Mouse (Mus musculus) embryonic facial prominence, embryonic 12.5 days (tissue): ENCODE results near the gene Peli1. TPM values are rescaled to one million over a fixed set of nuclear protein-coding genes. Genes with fewer than 3 reads are reported as not detected.
"Not testable (repeated sequence)": the region's sequence is repeated elsewhere in the genome, so short reads cannot be mapped to it uniquely, and the experiment has no call there.

Source experiments
- ATAC-seq: fragments of 200-750 bp; cut with Nextera tagmentation; 2 replicates; pipeline ENCODE4 v1.8.0; 2017; ENCODE audit not compliant: insufficient number of reproducible peaks, insufficient read depth, low FRiP score, low TSS enrichment
- H3K27ac ChIP-seq: fragments of 300-500 bp; sonication (generic); 2 replicates; pipeline ENCODE4 v1.5.1; 2016; ENCODE audit warnings: mild to moderate bottlenecking
- H3K27me3 ChIP-seq: fragments of 300-500 bp; sonication (generic); 2 replicates; pipeline ENCODE4 v1.6.1; 2016; ENCODE audit warnings: mild to moderate bottlenecking, moderate library complexity
- H3K36me3 ChIP-seq: fragments of 300-500 bp; sonication (generic); 2 replicates; pipeline ENCODE4 v1.6.1; 2016; ENCODE audit warnings: mild to moderate bottlenecking
- H3K4me1 ChIP-seq: fragments of 300-500 bp; sonication (generic); 2 replicates; pipeline ENCODE4 v1.6.1; 2016
- H3K4me2 ChIP-seq: fragments of 300-500 bp; sonication (generic); replicated peaks from 2 replicates; pipeline ENCODE4 v1.6.1; 2016; ENCODE audit warnings: mild to moderate bottlenecking, moderate library complexity
- H3K4me3 ChIP-seq: fragments of 300-500 bp; sonication (generic); 2 replicates; pipeline ENCODE4 v1.5.1; 2016; ENCODE audit warnings: mild to moderate bottlenecking
- H3K9ac ChIP-seq: fragments of 300-500 bp; sonication (generic); 2 replicates; pipeline ENCODE4 v1.6.1; 2016; ENCODE audit warnings: mild to moderate bottlenecking, moderate library complexity
- H3K9me3 ChIP-seq: fragments of 300-500 bp; sonication (generic); 2 replicates; pipeline ENCODE4 v1.6.1; 2016; ENCODE audit warnings: mild to moderate bottlenecking, moderate library complexity
- WGBS: fragments of 180-500 bp; shearing (Covaris S2); methylation state at CpG from one replicate; pipeline ENCODE4 v1.1.7; 2016; 5-methylcytosine and 5-hydroxymethylcytosine counted together
- polyA plus RNA-seq: library from polyadenylated mRNA; unstranded; fragments of >200 nt; fragmentation: Nextera tagmentation; extraction: Ambion mirVana; gene quantifications from 2 replicates; pipeline ENCODE4 v1.2.1, GENCODE M21; 2016

Peli1 gene
- polyA plus RNA-seq, 1 experiment from 2014 or later, result 65.5 TPM

DNA sequence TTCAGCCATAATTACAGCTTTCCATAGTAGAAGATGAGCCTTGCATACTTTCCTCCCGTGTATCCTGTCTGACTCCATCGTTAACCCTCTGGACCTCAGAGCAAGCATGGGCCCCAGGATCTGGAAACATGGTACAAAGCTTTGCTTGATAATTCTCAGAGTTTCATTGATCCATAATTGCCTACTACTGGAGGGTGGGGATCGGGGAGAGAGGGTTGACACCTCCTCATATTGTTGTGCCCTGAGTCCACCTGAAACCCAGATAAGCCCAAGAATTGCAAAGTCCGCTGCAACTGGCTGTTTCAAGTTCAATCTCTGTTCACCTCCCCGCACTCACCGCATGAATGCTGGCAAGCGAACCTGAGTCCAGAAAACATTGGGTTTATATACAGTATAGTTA is 72.1 kb downstream of the Peli1 start:
- H3K4me1 ChIP-seq, result peaks cover 11% of the 10 kb centered on the region; the same call in 1 of the 2 replicates
- no peak overlapping the region for H3K4me3 ChIP-seq
- no peak for ATAC-seq
- H3K27ac ChIP-seq, result no peak overlapping the region
- H3K9ac ChIP-seq, result no peak overlapping the region
- no peaks in the 10 kb centered on the region for H3K9me3 ChIP-seq
- 53% methylated on average over 7 of the region's 7 CpGs for WGBS
- H3K36me3 ChIP-seq, result no peaks in the 10 kb centered on the region
- H3K27me3 ChIP-seq, result no peaks in the 10 kb centered on the region
- no peak overlapping the region for H3K4me2 ChIP-seq

DNA sequence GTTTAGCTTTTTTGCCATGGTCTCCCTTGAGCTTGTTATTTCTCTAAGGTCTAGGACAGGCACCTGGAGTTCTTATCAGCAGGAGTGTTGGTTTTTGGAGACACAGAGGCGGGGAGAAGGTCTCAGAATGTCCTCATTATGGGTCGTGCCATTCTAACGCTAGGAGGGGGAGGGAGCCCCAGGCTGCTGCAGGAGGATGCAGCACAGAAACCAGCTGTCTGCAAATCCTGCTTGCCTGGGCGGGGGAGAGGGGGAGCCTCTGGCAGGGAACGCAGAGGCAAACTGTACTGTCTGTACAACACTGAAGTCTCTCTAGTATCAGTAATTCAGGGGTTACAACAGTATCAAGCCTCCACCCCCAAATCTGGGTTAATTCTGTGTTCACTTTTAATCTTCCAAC is 72.6 kb downstream of the Peli1 start:
- no peak overlapping the region for H3K4me3 ChIP-seq
- H3K36me3 ChIP-seq, result no peaks in the 10 kb centered on the region
- H3K27ac ChIP-seq, result no peak overlapping the region
- ATAC-seq, result 0 out of 2 replicates have a peak, but pooled peaks have one; percentile 56
- 3% methylated on average over 5 of the region's 5 CpGs for WGBS
- H3K4me2 ChIP-seq, result peak overlapping the region; percentile 29; the same call in 1 of the 2 replicates
- peaks cover 11% of the 10 kb centered on the region; the same call in 1 of the 2 replicates for H3K4me1 ChIP-seq
- H3K27me3 ChIP-seq, result no peaks in the 10 kb centered on the region
- H3K9ac ChIP-seq, result no peak overlapping the region
- H3K9me3 ChIP-seq, result no peaks in the 10 kb centered on the region

DNA sequence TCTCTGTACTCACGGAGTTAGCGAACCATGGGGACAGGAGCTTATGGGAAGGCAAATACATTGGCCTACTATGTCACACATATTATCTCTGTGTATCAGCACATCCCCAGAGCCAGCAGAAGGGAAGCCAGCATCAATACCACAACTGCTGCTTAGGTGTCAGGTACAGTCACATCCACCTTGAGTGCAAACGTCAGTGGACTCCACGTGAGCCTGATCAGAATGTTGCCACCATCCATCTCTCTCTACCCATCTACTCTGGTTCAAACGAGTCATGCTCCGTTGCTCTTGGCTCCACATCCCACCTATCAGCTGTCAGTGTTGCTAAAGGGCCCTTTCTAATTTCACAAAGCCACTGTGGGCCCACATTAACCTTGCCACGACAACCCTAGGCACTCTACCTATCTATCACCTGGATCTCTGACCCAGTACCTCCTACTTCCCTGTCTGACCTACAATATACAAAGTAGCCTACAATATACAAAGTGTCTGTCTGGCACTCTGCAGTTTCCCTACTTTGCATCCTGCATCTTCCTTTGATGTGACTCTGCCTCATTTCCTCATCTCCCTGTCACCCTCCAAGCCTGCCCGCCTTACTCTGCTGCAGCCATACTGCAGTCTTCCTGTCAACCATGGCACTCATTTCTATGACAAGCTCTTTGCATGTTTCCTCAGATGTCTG is 73.4 kb downstream of the Peli1 start:
- no peak for ATAC-seq
- H3K4me3 ChIP-seq, result no peak overlapping the region
- 64% methylated on average over 8 of the region's 8 CpGs for WGBS

DNA sequence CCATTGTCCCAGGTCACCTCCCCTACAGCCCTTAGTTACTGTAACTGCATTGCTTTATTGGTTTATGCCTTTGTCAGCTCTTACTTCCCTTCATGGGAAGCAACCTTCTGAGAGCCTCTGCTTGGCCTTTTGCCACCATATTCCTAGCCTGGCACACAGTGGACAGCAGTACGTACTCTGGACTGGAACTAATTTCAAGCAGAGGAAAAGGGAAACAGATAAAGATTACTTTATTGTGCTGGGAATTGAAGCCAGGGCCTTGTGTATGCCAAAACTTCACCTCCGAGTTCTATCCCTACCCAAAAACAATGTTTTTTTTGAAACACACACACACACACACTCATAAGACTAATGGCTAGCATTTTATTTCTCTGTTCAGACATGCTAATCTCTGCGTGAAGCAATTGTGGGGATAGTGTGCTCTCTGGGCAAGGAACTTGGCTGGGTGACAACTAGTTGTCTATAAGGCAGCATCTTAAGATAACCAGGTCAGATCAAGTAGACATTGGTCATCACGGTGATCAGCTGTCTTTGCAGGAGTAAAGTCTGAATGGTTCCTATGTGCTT is 74.0 kb downstream of the Peli1 start:
- Histone ChIP-seq H3K27ac (no peak overlapping the region), H3K4me3 (no peak overlapping the region), H3K9me3 (no peaks in the 10 kb centered on the region; the same call in 1 of the 2 replicates), H3K36me3 (no peaks in the 10 kb centered on the region), H3K27me3 (no peaks in the 10 kb centered on the region), H3K4me1 (peaks cover 11% of the 10 kb centered on the region; the same call in 1 of the 2 replicates), H3K4me2 (no peak overlapping the region), H3K9ac (no peak overlapping the region)
- WGBS, result 65% methylated on average over 4 of the region's 4 CpGs
- ATAC-seq, result no peak

More for the DNA sequence above, 73.4 kb downstream of the Peli1 start:
- H3K36me3 ChIP-seq, result no peaks in the 10 kb centered on the region
- peaks cover 11% of the 10 kb centered on the region; the same call in 1 of the 2 replicates for H3K4me1 ChIP-seq
- H3K27ac ChIP-seq, result no peak overlapping the region
- H3K4me2 ChIP-seq, result no peak overlapping the region
- no peak overlapping the region for H3K9ac ChIP-seq
- H3K27me3 ChIP-seq, result no peaks in the 10 kb centered on the region
- no peaks in the 10 kb centered on the region; the same call in 1 of the 2 replicates for H3K9me3 ChIP-seq

DNA sequence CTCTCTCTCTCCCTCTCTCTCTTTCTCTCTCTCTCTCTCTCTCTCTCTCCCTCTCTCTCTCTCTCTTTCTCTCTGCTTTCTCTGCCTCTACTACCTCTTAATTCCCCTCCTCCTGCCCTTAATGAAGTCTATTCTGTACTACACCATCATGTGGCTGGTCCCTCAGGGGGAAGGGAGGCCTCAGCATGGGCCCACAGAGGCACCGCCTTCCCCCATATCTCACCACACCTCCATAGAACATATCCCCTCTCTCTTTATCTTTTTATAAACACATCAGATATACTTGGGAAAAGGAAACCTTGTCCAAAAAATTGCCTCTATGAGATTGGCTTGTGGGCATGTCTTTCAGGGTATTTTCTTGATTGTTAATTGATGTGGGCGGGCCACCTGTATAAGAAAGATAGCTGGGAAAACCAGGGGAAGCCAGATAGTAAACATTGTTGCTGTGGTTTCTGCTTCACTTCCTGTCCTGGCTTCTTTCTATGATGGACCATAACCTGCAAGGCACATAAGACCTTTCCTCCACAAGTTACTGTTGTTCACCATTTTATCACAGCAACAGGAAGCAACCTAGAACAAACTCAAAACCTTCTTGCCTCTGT is 75.5 kb downstream of the Peli1 start:
- 95% methylated on average over 2 of the region's 2 CpGs for WGBS
- H3K9ac ChIP-seq, result no peak overlapping the region
- H3K4me3 ChIP-seq, result no peak overlapping the region
- H3K36me3 ChIP-seq, result no peaks in the 10 kb centered on the region
- H3K4me2 ChIP-seq, result no peak overlapping the region
- peaks cover 11% of the 10 kb centered on the region; the same call in 1 of the 2 replicates for H3K4me1 ChIP-seq
- no peaks in the 10 kb centered on the region; the same call in 1 of the 2 replicates for H3K9me3 ChIP-seq
- H3K27me3 ChIP-seq, result no peaks in the 10 kb centered on the region
- ATAC-seq, result no peak
- H3K27ac ChIP-seq, result no peak overlapping the region

DNA sequence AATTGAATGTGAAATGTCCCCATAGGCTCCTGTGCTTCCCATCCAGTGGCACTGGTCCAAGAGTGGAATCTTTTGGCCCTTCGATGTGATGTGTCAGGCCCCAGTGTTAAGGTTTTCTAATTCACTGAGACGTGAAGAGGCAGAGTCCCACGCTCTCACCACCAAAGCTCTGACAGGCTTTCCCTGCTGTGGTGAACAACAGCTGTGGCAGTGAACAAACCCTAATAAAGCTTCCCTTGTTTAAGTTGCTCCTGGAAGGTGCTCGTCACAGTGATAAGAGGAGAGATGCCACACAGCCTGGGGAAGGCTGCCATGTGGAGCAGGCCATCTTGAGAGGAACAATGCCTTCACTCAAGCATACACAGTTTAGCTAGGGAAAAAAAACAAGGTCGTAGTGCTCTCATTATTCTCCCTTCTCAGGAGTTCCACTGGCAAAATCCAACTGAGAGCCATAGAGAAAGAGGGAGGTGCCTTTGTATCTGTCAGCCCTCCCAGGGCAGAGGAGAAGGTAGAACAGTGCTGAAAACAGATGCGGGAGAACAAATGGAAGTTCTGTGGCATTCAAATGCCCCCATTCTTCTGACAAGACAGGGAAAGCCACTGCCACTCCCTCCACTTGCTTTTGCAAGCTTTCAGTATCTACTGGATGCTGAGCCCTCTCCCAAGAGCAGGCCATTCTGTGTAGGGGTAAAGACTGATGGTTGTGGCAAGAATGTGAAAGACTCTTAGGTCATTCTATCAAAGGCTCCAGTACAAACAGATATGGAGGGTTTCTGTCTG is 77.9 kb downstream of the Peli1 start:
- H3K4me2 ChIP-seq, result no peak overlapping the region
- H3K27ac ChIP-seq, result no peak overlapping the region
- H3K9me3 ChIP-seq, result no peaks in the 10 kb centered on the region; the same call in 1 of the 2 replicates
- no peak overlapping the region for H3K9ac ChIP-seq
- no peaks in the 10 kb centered on the region for H3K36me3 ChIP-seq
- 0 out of 2 replicates have a peak, but pooled peaks cover 4% of the 10 kb centered on the region for H3K4me1 ChIP-seq
- WGBS, result 50% methylated on average over 6 of the region's 6 CpGs
- no peak overlapping the region for H3K4me3 ChIP-seq
- no peak for ATAC-seq
- H3K27me3 ChIP-seq, result no peaks in the 10 kb centered on the region

DNA sequence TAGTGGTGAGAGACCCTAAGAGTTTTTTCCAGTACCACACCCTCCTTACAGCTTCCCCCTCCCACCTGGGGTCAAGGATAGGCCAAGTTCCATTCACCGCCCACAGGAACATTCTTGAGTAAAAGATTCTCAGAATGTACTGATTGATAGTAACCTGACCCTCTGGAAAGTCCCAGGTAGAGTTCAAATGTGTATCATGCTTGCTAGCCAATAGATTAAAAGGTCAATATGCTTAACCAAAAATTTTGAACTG is 78.4 kb downstream of the Peli1 start:
- not testable (repeated sequence) for ATAC-seq
- WGBS, result 72% methylated on average over 1 of the region's 1 CpGs

DNA sequence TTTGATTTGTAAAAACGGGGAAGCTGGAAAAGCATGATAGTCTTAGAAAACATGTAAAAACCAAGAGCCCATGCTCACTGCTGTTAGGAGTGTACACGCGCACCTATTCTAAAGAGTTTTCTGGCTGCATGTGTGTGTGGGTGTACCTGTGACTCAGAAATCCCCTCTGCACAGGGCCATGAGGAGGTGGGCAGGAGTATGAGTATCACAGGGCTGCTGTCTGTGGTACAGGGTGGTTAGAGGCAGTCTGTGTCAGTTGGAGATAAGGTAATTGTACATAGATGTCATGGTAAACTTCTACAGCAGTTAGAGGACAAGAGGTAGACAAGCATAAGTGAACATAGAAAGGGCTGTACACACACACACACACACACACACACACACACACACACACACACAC is 81.2 kb downstream of the Peli1 start:
- Histone ChIP-seq H3K9ac (no peak overlapping the region), H3K27me3 (no peaks in the 10 kb centered on the region), H3K36me3 (no peaks in the 10 kb centered on the region), H3K4me2 (no peak overlapping the region), H3K9me3 (no peaks in the 10 kb centered on the region; the same call in 1 of the 2 replicates), H3K4me1 (no peaks in the 10 kb centered on the region; the same call in 1 of the 2 replicates), H3K4me3 (no peak overlapping the region), H3K27ac (no peak overlapping the region)
- ATAC-seq, result no peak
- 92% methylated on average over 3 of the region's 3 CpGs for WGBS

More for the DNA sequence above, 78.4 kb downstream of the Peli1 start:
- not testable (repeated sequence) for H3K27me3 ChIP-seq, H3K27ac ChIP-seq, H3K9ac ChIP-seq, H3K4me3 ChIP-seq, H3K36me3 ChIP-seq, H3K4me1 ChIP-seq, H3K9me3 ChIP-seq, H3K4me2 ChIP-seq

DNA sequence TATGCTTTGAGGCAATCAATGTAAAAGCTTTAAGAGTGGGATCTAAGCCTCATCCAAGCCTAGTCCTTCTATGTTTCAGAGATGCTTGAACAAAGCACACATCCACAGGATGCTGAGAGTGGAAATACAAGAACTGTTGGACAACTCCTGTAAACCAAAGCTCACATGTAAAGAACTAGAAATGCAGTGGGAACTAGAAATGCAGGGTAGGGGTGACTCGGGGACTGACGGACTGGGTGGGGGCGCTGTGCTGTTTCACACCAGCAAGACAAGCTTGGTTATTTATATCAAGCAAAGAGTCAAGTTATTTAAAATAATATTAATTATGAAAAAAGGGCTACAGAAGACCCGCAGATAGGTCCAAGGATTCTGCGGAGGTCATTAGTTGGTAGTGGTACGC is 82.8 kb downstream of the Peli1 start:
- 96% methylated on average over 6 of the region's 6 CpGs for WGBS
- Histone ChIP-seq H3K4me2 (no peak overlapping the region), H3K9me3 (no peaks in the 10 kb centered on the region; the same call in 1 of the 2 replicates), H3K4me1 (no peaks in the 10 kb centered on the region; the same call in 1 of the 2 replicates), H3K4me3 (no peak overlapping the region), H3K9ac (no peak overlapping the region), H3K27me3 (no peaks in the 10 kb centered on the region), H3K36me3 (no peaks in the 10 kb centered on the region), H3K27ac (no peak overlapping the region)
- ATAC-seq, result no peak

DNA sequence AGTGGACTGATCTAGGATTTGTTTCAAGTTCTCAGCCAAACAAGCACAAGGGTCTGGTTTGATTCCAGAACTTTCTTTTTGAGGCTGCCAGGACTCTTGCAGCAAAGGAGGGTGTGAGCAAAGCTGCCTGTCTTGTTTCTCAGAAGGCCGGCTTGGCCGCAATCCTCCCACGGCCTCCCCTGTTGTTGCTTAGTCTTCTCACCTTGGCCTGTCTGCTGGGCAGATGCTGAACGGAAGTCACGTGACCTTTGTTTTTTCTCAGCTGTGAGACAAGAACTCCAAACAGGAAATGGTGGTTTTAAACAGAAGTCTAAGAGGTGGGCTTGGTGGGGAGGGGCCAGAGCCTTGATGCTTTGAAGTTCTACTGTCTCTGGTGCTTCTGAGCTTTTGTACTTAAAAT is 83.3 kb downstream of the Peli1 start:
- H3K36me3 ChIP-seq, result no peaks in the 10 kb centered on the region
- no peaks in the 10 kb centered on the region; the same call in 1 of the 2 replicates for H3K9me3 ChIP-seq
- no peaks in the 10 kb centered on the region; the same call in 1 of the 2 replicates for H3K4me1 ChIP-seq
- no peak overlapping the region for H3K4me3 ChIP-seq
- no peaks in the 10 kb centered on the region for H3K27me3 ChIP-seq
- no peak for ATAC-seq
- no peak overlapping the region for H3K27ac ChIP-seq
- no peak overlapping the region for H3K9ac ChIP-seq
- no peak overlapping the region for H3K4me2 ChIP-seq
- 38% methylated on average over 5 of the region's 5 CpGs for WGBS

DNA sequence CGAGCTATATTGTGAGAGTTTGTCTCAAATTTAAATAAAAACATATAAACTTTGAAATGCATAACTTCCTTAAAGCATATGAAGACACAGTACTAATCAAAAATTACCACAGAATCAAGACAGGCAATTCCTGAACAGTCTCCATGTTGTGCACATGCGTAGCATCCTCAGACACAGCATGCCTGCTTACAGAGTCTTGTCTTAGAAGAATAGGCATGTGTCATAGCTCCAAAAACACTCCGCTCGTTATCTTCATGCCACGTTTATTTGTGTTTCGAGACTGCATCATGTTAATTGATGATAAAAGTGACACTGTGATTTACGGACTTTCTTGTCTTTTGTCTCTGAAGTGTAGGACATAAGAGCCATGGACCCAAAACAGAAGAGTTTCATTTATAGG is 84.0 kb downstream of the Peli1 start:
- H3K27ac ChIP-seq, result no peak overlapping the region
- H3K9me3 ChIP-seq, result no peaks in the 10 kb centered on the region
- H3K9ac ChIP-seq, result no peak overlapping the region
- 84% methylated on average over 7 of the region's 7 CpGs for WGBS
- H3K27me3 ChIP-seq, result no peaks in the 10 kb centered on the region
- H3K4me1 ChIP-seq, result no peaks in the 10 kb centered on the region; the same call in 1 of the 2 replicates
- ATAC-seq, result no peak
- no peaks in the 10 kb centered on the region for H3K36me3 ChIP-seq
- H3K4me3 ChIP-seq, result no peak overlapping the region
- H3K4me2 ChIP-seq, result no peak overlapping the region
